Mouse (Mus musculus): ENCODE measurements at regions not wholly inside any gene's neighbourhood (a gene's known extent, or its start where the extent isn't known, plus 50 kb on each side); places are given as distances from the start of the nearest gene placed in this dataset.

DNA sequence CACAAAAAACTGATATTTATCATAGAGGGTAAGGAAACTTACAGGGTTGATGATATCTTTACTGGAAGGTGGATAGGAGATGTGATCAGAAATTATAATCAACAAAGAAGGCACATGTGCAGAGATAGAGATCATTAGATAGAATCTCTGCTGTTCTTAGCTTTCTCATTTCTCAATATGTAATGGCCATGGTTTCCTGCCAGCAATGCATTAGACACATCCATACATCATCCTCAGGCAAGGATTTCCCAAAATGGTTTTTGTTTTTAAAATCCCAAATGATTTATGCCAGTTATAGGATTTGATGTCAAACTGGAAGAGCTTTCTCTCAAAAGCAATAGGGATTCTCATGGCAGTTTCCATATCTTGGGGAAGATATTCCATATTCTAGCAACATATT lies 52.0 kb upstream of the C030005K15Rik start:
- DNase-seq, result no peak

DNA sequence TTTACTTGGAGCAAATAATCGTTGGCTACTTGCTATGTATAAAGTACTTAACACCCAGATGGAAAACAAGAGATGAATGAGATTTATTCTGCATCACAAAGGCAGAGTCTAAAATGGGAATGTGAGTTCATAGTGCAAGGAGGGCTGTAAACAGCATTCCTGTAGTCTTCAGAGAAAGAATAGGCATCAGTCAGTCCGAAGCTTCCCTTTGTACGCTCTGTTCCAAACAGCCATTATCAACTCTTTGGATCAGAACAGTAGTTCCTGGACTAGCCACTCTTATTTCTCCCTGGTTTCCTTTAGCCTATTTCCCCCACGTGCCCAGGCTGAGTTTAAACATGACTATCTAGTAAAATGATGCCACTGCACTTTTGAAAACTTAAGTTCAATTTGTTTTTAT lies 52.8 kb upstream of the C030005K15Rik start:
- DNase-seq, result no peak

DNA sequence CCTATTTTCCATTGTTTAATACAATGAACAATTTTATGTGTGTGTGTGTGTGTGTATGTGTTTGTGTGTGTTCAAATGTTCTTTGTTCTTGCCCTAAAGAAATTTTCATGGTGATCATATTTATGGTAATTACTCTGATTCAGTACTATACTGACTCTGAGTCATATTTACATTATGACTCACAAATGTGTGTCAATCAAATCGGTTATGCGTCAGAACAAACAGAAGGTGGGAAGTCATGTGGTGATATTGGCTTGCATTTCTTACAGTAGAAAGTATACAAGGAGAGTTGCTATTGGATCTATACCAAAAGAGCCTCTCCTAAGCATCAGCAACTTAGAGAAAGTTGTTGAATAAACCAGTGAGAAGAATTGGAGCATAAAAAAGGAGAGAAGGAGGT lies 67.2 kb upstream of the C030005K15Rik start:
- no peak for DNase-seq

DNA sequence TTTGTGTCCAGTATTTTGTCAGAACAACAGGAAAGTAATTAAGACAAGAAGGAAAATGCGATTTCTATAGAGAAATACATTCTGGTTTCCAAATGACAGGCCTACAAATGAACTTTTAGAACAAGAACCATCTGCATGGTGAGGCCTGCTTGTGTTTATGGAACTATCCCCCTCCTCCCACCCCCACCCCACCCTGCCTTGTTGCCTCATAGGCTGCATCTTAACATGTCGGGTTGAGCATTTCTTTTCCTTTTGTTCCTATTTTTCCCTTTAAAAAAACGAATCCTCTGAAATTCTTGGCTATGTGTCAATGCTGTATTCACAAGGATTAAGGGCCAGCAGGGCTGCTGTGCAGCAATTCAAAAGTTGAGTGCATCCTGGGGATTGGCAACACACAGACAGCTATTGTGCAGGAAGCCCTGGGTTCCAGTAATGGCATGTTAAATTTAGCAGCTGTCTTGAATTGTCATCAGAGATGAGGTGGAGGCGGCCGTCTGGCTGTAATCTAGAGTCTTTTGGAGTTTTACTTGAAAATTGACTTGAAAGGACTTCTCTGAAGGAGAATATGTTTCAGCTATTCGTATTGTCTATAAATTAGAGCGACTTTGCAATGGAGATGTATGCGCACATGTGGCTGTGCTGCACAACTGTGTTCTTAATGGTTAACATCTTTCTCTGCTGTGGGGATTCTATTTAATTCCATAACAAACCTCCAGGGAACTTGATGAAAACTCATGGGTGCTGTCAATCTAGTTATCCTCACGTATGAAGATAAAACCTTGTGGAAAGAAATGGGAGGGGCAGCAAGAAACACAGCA lies 75.1 kb upstream of the C030005K15Rik start:
- DNase-seq, result peak; percentile 3

DNA sequence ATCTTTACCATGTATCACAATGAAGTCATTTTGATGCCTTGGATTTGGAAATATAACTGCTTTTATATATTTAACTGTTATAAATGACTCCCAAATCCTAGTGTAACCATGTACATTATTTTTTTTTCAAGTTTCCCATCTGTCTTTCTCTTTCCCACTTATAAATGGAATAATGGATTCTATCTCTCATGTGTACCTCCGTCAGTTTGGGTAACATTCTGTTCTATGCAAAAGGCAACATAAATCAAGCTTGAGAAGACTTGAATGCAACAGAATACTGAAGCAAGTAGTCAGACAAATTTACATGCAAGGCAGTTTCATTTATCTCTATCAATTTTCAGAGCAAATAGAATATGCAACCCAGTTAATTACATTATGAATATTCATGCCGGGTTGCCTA lies 81.4 kb upstream of the C030005K15Rik start:
- DNase-seq, result no peak

DNA sequence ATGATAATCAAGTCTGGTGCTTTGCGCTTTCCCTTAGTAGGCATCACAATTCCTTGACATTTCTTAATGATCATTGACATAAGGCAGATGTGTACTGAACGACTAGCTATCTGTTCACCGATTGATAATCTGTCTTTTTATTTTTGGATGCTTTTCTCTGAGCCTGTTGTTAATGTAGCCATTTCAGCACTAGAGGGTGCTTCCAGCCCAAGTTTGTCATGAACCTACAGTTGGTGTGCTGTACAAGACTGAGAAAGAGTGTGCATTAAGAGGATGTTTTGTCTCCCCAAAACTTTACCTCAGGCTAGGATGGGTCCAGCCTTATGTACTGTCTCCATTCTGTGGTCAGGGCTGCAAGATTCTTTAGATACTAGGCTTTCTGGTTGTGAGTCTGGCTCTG lies 116.0 kb upstream of the C030005K15Rik start:
- DNase-seq, result no peak

DNA sequence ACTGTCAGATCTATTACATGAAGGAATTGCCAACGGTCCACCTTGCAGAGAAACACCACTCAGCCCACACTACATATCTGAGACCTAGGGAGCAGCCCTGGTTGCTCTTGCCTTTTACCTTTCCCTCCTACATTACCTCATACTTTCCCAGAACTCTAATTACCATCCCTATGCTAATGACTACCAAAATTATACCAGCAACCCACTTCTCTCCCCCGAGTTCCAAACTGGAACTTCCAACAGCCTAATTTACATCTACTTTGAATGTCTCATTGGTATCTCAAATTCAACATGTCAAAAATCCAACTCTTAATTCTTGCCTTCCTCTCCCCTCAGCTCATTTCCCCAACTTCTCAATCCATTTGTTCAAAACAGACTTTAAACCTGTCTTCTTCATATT lies 124.9 kb upstream of the C030005K15Rik start:
- DNase-seq, result no peak

DNA sequence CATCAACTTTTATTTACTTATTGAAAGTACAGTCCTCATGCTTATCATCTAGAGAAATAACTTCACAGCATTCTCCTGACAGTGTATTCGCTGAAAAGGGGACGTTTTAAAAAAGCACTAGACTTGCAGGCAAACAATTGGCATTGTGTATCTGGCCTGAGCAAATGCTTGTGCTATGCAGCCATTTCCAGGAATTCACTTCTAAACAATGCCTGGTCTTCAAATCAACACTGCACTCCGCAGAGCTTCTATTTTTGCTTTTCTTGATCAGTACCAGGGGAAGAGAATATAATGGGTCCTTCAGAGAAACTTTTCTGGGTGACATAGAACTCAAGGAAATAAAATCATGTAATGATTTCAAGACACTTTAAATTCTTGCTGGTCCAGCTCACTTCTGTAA lies 150.5 kb upstream of the C030005K15Rik start:
- no peak for DNase-seq

DNA sequence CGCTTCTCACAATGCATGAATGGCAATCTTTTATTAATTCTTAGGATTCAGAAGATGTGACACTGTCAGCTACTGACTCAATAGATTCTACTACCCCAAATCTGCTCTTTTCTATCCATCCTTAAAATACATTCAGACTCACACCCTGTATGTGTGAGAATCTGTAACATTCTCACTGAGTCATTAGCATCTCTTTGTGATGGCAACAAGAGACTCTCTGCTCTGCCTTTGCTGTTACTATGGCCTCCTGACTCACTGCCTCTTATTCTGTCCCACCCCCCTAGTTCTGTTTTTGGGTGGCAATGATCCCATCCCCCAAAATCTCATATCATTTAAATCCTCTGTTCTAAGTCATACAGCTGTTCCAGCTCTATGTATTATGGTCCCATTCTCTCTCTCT lies 159.5 kb upstream of the C030005K15Rik start:
- no peak for DNase-seq

DNA sequence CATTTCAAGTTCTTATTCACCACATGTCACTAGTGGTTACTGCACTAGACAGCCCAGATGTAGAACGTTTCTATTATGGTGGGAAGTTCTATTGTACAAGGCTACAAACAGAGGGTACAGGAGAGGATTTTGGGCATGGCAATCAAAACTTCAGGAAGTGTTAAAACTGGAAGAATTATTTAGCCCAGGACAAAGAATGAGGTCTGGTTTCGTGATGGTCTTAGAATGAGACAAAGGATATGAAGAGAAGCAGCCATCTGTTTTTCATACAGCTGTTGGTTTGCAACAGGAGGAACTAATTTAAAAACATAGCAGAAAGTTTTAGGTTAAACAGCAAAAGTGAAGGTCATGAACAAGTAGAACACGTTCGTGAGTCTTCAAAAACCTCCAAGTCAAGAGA lies 179.2 kb upstream of the C030005K15Rik start:
- no peak for DNase-seq

DNA sequence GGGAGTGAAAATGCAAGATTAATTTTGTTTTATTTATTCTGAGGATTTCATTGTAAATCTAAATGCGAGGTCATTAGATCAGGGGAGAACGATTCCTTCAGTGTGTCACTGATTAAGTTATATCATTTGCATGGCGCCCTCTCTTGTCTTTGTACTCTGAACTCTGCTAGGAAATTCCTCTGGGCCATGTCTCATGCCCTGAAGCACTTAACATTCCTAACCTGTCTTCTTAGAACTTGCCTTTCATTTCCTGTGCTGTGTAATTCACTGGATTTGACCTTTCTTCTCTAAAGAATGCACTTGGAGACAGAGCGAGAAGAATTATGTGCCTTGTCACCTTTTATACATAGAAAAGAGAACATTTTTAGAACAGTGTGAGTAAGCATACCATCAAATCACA lies 199.0 kb upstream of the C030005K15Rik start:
- no peak for DNase-seq

DNA sequence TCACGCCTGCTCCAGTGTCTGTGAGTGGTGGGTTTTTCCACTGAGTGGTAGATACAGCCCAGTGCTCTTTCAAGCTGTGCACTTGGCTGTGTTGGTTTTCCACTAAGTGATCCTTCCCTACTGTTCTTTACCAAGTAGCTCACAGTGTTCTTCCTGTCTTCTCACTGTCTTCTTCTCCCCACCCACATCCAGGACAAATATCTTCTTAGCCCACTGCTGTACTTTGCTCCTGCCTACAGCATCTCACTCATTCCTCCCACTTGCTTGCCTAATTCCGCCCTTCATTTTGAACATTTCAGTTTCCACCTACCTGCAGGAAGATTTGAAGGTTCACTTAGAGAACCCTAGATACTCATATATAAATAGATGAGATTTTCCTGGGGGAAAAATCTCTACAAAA lies 213.8 kb upstream of the C030005K15Rik start:
- DNase-seq, result no peak

DNA sequence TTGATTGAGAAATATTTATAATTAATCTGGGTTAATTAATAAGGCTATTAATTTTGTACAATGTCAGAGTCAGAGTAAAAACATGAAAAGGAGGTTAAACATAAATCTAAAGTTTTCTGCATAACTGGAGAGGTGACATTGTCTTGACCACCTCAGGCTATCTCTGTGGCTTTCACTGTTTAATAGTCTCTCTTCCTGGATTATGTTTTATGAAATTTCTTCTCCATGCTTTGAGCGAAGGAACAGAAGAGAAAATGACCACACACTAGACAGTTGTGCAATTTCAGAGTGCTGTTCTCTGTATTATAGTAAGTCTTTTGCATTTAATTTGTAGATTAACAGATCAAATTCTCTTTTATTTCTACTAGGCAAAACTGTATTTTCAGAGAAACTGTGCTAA lies 239.3 kb upstream of the C030005K15Rik start:
- no peak for DNase-seq

DNA sequence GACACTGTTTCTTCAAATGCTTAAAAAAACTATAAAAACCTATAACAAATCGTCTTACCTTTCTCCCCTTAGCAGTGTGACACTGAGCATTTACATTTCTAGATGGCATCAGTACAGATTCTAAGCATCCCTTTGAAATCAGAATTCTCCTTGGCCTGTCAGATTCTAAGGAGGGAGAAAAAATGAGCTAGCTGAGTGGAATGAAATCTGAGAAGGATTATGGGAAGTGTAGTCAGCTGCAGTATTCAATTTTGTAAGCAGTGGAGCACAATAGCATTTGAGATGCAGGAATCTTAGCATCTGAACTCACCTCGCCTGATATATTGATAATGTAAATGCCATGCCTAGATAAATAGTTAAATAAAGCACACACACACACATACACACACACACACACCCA lies 240.4 kb upstream of the C030005K15Rik start:
- DNase-seq, result no peak

DNA sequence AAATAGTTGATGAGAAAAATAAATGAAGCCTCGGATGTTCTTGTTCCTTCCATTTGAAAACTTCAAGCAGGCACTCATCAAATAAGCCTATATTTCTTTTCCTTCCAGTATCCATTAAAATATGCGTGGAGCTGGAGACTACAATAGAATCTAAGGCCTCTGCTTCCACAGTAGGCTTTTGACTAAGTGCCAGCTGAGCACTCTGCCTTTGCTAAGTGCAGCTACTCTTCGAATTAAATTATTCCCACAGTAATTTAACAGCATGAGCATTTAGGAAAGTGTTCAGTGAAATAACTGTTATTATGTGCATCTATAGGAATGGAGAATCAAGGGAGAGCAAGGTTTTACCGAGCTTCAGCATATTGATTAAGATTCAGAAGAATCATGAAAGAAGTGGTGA lies 280.5 kb upstream of the C030005K15Rik start:
- no peak for DNase-seq

DNA sequence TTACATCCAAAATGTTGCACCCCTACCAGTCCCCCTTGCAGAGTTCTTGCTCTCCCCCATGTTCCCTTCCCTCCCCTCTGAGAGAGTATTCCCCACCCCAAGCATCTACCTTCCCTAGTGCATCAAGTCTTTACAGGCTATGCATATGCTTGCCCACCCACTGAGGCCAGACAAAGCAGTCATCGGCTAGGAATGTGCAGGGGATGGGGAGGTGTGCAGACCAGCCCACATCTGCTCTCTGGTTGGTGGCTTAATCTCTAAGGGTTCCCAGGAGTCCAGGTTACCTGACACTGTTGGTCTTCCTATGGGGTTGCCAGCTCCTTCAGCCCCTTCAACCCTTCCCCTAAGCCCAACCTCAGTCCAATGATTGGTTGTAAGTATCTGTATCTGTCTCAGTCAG lies 281.8 kb upstream of the C030005K15Rik start:
- DNase-seq, result no peak

DNA sequence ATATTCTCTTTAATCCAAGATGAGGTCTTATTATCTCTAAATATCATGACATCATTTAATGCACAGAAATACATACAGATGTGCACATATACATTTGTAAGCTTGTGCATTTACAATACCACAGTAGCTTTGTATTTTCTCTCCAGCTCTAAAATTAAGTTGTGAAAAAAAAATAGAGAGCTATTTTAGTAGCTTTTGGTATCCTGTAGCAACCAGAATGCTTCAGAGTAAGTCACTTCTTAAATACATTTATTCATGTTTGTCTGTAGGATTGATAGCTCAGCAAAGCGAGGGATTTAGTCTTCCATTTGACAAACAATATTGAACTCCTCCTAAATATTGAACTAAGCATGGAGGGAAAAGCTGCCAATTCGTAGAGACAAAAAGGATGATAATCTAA lies 286.4 kb upstream of the C030005K15Rik start:
- DNase-seq, result no peak

DNA sequence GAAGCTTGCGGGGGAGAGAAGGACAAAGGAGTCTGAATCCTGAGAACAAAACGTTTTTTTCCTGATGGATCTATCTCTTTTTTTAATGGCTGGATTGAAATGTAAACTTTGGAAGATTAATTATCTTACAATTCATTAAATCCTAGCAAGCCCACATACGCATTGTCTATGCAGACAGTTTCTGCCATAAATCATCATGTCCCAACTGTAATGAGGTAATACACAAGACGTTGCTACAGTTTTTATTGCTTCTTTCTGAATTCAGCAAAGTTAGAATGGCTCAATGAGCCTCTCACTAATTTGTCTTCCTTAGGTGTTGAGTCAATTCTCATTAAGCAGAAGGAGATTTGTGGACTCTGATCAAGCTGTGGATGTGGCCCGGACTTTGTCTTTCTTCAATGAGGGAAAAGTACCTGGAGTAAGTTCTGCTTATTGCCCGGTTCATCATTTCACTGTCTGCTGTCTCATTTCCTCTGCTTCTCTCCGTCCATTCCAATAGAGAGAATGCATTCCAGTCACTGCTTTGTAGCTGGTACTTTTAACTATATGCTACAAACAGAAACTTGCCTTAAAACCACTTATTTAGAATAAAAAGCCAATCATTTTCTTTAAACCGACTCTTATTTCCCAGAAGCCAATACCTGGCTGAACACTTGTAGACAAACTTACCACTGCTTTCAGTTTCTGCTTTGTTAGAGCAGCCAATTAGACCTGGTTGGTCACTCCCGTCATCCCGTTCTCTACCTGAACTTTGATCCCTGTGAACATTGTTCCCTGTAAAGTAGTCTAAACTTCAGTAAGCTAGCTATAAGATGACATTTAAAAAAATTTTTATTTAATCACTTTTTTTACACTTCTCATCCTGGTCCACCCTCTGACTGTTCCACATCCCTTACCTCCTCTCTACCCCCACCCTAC lies 288.7 kb upstream of the C030005K15Rik start:
- no peak for DNase-seq

DNA sequence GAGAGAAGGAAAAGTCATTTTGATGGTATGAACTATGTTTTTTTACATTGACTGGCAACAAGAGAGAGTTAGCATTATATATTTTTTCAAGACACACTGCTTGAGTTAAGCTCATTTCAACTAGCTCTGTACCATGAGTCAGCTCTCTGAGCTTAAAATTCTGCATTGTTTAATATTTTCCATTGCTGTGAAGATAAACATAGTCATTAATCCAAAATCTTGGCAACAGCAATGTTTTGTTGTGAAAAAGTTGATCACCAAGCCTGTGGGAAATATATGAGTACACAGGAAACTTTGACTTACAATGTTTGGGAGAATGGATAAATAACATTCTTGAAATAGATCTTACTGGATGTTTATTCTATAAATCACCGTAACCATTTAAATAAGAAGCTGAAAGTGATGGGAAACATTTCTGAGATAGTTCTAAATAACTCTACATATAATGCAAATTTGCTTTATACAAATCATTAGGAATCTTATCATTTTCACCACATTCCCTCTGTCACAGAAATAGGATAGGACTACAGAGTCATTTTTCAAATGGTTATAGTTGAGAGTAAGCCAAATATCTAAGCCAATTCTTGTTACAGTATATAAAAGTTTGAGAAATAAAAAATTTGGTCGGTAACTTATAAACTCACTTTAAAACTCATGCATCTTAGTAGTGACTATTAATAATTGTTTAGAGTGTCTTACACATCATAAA lies 290.2 kb upstream of the C030005K15Rik start:
- no peak for DNase-seq

DNA sequence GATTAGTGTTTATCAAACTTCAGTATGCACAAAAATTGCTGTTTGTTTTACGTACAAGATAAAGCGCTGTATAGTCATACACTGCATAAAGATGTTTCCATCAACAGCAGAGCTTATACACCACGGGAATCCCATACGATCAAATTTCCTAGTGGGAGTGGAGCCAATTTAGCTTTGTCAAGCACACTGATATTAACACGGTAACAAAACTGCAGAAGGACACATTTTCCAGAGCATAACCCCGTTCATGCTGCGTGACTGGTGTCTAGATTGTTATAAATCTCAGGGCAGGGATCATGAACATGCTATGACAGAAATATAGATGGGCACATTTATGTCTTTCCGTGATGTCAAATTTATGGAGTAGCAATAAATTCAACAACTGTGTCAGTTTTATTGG lies 302.6 kb upstream of the C030005K15Rik start:
- no peak for DNase-seq

DNA sequence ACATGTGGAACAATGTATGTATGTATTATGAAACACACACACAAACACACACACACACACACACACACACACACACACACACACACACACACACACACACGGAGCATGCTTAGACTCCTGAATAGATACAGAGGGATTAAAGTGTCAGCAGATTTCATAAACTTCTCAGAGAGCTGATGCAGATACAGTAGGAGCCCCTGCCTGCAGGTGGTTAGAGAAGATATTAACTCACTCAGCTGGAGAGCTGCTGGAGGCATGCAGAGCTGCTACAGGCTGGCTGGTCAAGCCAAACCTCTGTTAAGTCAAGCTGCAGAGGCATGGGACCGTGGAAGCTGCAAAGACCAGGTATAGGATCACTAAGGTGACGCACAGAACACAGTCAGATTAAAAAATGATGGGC lies 303.1 kb upstream of the C030005K15Rik start:
- no peak for DNase-seq

DNA sequence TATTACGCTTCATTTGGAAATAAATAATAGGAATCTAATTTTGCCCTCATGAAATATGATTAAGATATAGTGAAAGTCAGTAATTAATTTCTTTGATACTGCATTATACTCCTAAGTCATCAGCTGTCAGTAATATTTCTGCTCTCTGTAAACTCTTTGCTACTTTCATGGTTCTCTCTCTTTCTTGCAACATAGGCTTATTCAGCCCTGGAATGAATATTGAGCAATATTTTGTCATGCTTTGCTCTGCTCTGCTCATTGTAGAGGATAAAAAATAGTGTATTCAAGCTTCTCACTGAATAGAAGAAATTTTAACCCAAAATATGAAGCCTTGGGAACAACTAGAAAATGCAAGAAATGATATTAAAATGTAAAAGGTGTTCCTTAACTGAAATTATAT lies 306.1 kb upstream of the C030005K15Rik start:
- no peak for DNase-seq

DNA sequence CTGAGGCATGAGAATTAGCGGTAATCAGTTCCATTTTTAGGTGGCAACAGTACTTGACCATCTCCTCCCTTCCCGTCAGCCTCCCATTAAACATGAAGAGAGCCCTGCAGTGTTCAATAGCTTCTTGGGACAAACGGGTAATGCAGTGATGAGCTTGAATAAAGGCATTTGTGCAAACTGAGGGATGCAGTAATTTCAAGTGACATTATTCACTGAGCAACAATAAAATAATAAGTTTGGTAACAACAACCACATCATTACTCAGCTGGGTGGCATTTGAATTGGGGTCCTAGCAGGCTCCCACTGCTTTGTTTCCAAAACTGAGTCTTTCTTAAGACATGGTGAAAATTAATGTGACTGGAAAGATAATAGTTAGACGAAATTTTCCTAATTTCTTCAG lies 315.2 kb upstream of the C030005K15Rik start:
- no peak for DNase-seq

DNA sequence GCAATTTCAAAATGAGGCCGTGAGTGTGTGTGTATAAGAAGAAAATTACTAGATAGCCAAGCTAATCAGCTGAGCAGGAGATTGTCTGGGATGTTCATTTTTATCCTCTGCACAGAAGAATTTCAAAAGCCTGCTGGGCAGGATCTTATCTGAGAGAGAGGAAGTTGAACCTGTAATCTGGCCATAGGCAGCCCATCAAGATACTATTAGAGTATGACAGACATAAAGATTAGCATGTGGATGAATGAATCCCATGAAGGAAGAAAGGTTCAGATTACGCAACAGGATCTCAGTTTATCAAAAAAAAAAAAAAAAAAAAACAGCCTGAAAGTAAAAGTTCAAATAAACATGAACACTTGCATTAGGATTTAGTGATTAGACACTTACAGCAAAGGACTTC lies 317.3 kb upstream of the C030005K15Rik start:
- no peak for DNase-seq
